Mouse (Mus musculus): ENCODE measurements around the gene Apeh. TPM values are rescaled to one million over a fixed set of nuclear protein-coding genes. Genes with fewer than 3 reads are reported as not detected.

Gene Apeh
- polyA plus RNA-seq, 1 experiment from 2014 or later: 54.7 TPM

DNA sequence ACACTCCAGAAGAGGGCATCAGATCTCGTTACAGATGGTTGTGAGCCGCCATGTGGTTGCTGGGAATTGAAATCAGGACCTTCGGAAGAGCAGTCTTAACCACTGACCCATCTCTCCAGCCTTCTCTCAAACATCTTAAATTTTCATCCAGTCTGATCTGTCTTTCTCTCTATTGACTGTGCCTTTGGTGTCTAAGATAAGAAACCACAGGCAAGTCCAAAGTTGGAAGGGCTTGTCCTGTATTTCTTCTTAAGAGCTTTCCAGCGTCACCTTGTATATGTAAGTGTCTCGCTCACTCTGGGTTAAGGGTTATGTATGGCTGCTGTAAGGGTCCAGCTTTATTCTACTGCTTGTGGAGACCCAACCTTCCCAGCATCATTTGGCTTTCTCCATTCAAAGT lies 37.1 kb upstream of the Apeh start:
- Histone ChIP-seq H3K4me3 (no peak overlapping the region), H3K4me1 (no peaks in the 10 kb centered on the region), H3K27me3 (replicated peaks) (no peaks in the 10 kb centered on the region), H3K4me2 (no peak overlapping the region), H3K9ac (no peak overlapping the region), H3K27ac (no peak overlapping the region), H3K36me3 (replicated peaks) (no peaks in the 10 kb centered on the region), H3K9me3 (no peaks in the 10 kb centered on the region)
- ATAC-seq (replicated peaks): no peak
- 86% methylated on average over 5 of the region's 5 CpGs for WGBS

DNA sequence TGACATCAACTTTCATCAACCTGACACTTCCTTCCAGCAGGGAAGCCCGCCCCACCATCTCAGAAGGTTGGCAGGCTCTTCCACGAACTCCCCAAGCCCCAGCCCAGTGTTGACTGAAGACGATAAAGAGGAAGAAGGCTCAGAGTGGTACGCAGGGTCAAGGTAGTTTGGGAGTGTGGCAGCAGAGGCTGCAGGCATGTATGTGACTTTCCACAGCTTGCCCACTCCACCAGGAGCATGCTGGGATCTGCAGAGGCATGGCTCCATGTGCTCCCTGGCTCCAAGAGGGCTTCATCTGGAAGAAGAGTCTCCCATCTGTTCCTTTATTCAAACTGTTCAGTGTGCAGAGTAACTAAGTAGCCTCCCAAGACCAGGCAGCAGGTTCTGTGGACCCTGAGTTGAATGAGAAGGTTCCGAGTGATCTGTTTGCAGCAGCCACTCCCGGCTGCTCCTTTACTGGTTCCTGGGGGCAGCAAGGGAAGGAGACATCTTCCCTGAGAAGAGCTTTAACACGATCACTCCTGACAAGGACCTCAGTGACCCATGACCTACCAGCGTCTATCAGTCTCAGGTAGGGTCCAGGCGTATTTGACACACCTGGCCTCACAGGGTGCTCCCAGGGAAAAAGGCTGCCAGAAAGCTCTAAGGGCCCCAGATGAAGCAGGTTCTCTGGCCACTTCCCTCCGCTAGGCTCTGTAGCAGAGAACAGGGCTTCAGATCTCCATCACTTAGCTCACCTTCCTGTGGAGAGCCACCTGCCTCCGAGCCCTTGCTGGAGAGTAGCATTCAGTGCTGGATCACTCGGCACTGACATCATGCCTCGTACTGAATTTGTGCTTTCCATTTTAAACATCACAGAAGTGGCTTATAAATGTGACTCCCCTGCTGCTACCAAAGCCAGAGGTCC lies 34.9 kb upstream of the Apeh start:
- WGBS: 87% methylated on average over 13 of the region's 13 CpGs
- no peaks in the 10 kb centered on the region for H3K4me1 ChIP-seq
- H3K36me3 ChIP-seq (replicated peaks): 0 out of 2 replicates have a peak, but pooled peaks cover 6% of the 10 kb centered on the region
- no peaks in the 10 kb centered on the region for H3K27me3 ChIP-seq (replicated peaks)
- ATAC-seq (replicated peaks): no peak
- no peak overlapping the region for H3K4me3 ChIP-seq
- no peak overlapping the region for H3K27ac ChIP-seq
- H3K9ac ChIP-seq: no peak overlapping the region
- H3K9me3 ChIP-seq: no peaks in the 10 kb centered on the region
- no peak overlapping the region for H3K4me2 ChIP-seq

- WGBS: 88% methylated on average over 11 of the region's 11 CpGs
- no peak for ATAC-seq (replicated peaks)
- H3K27me3 ChIP-seq (replicated peaks): no peaks in the 10 kb centered on the region
- 0 out of 2 replicates have a peak, but pooled peaks cover 6% of the 10 kb centered on the region for H3K36me3 ChIP-seq (replicated peaks)
- H3K9me3 ChIP-seq: no peaks in the 10 kb centered on the region
- H3K27ac ChIP-seq: no peak overlapping the region
- no peak overlapping the region for H3K4me2 ChIP-seq
- H3K4me1 ChIP-seq: no peaks in the 10 kb centered on the region
- no peak overlapping the region for H3K4me3 ChIP-seq
- no peak overlapping the region for H3K9ac ChIP-seq
Measured at GRCm38 (mm10) chr9:108128248-108128647, 33.8 kb upstream of the Apeh start.

GRCm38 (mm10) chr9:108126436-108127180 lies 32.2 kb upstream of the Apeh start:
- no peak for ATAC-seq (replicated peaks)
- Histone ChIP-seq H3K27me3 (replicated peaks) (no peaks in the 10 kb centered on the region), H3K9ac (no peak overlapping the region), H3K27ac (no peak overlapping the region), H3K36me3 (replicated peaks) (0 out of 2 replicates have a peak, but pooled peaks cover 6% of the 10 kb centered on the region), H3K4me1 (no peaks in the 10 kb centered on the region), H3K4me2 (no peak overlapping the region), H3K9me3 (no peaks in the 10 kb centered on the region), H3K4me3 (no peak overlapping the region)
- 85% methylated on average over 17 of the region's 17 CpGs for WGBS

DNA sequence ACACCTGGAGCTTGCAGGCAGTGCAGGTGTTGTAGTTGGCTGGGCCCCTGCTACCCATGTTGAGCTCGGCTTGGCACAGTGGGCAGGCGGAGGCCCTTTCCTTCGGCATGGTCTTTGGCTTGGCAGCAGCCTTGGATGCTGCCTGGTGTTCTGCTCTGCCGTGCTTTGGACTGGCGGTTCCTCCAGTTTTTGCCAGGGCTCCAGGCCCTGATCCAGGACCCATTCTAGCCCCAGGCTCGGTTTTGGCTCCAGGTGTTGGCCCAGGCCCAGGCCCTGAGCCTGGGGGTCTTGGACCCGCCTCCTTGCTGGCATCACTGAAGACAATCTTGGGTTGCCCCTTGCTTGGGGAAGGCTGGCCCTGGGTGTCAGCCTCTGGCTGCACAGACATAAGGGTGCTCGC lies 31.3 kb upstream of the Apeh start:
- H3K4me3 ChIP-seq: no peak overlapping the region
- H3K9me3 ChIP-seq: no peaks in the 10 kb centered on the region
- H3K4me1 ChIP-seq: no peaks in the 10 kb centered on the region
- H3K27me3 ChIP-seq (replicated peaks): no peaks in the 10 kb centered on the region
- H3K27ac ChIP-seq: no peak overlapping the region
- no peak for ATAC-seq (replicated peaks)
- H3K9ac ChIP-seq: no peak overlapping the region
- 89% methylated on average over 8 of the region's 8 CpGs for WGBS
- 0 out of 2 replicates have a peak, but pooled peaks cover 6% of the 10 kb centered on the region for H3K36me3 ChIP-seq (replicated peaks)
- no peak overlapping the region for H3K4me2 ChIP-seq

DNA sequence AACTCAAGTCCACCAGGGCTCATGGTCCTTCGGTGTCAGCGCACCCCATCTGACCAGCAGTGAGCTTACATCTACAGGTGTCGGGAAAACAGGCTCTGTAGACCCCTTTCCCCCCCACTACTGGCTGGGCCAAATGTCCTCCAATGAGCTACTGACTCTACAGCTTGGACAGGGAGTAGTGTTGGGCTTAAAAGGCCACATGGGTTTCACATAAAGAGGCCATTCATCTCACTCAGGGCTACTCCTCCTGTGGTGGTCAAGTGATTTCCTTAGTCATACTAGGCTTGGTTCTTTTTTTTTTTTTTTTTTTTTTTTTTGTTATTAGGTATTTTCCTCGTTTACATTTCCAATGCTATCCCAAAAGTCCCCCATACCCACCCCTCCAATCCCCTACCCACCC lies 29.5 kb upstream of the Apeh start:
- Histone ChIP-seq H3K4me2 (no peak overlapping the region), H3K4me1 (no peaks in the 10 kb centered on the region), H3K9ac (no peak overlapping the region), H3K4me3 (no peak overlapping the region), H3K9me3 (no peaks in the 10 kb centered on the region), H3K36me3 (replicated peaks) (0 out of 2 replicates have a peak, but pooled peaks cover 6% of the 10 kb centered on the region), H3K27me3 (replicated peaks) (no peaks in the 10 kb centered on the region), H3K27ac (no peak overlapping the region)
- ATAC-seq (replicated peaks): no peak
- WGBS: 93% methylated on average over 4 of the region's 4 CpGs

DNA sequence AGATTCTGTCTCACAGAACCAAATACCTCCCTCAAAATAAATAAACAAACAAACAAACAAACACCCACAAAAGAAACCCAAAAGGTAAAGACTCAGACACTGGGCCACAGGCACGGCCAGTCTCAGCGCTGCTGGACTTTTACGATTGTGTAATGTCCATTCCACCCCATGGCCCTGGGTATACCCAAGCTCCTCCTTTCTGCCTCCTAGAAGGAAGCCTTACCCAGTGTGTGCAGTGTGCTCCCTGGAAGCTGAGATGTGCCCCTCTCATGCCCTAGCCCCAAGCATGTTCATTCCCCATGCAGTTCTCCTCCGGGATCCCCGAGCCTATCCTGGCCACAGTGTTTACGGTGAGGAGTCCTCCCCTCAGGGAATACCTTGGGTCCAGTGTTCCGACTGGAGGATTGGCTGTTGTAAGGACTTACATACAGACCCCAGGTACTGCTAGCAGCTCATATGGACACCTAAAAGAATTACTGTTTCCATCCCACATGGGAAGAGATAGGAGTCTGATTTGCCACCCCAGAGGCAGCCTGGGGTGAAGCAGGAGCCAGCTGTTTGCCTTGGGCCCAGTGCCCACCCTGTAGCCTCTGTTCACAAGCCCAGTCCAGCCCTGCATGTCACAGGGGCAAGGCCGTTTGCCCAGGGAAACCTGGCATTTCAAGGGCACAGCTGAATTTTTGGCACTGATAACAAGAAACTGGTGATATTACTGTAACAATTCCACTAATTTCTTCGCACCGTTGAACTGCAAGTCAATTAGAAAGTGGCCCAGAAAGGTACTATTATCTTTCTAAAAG lies 27.0 kb upstream of the Apeh start:
- Histone ChIP-seq H3K36me3 (replicated peaks) (peaks cover 13% of the 10 kb centered on the region), H3K4me1 (no peaks in the 10 kb centered on the region), H3K27ac (no peak overlapping the region), H3K4me2 (no peak overlapping the region), H3K9ac (no peak overlapping the region), H3K4me3 (no peak overlapping the region), H3K9me3 (no peaks in the 10 kb centered on the region), H3K27me3 (replicated peaks) (no peaks in the 10 kb centered on the region)
- WGBS: 85% methylated on average over 10 of the region's 10 CpGs
- no peak for ATAC-seq (replicated peaks)

GRCm38 (mm10) chr9:108120671-108121070 lies 26.3 kb upstream of the Apeh start:
- Histone ChIP-seq H3K27me3 (replicated peaks) (no peaks in the 10 kb centered on the region), H3K9me3 (no peaks in the 10 kb centered on the region), H3K36me3 (replicated peaks) (peaks cover 18% of the 10 kb centered on the region), H3K27ac (no peak overlapping the region), H3K4me1 (no peaks in the 10 kb centered on the region), H3K4me2 (no peak overlapping the region), H3K9ac (no peak overlapping the region), H3K4me3 (no peak overlapping the region)
- 90% methylated on average over 8 of the region's 8 CpGs for WGBS
- ATAC-seq (replicated peaks): no peak

- 53% methylated on average over 11 of the region's 11 CpGs for WGBS
- no peak overlapping the region for H3K9ac ChIP-seq
- peaks cover 20% of the 10 kb centered on the region for H3K36me3 ChIP-seq (replicated peaks)
- no peak overlapping the region for H3K4me3 ChIP-seq
- H3K9me3 ChIP-seq: no peaks in the 10 kb centered on the region
- H3K27me3 ChIP-seq (replicated peaks): no peaks in the 10 kb centered on the region
- no peak overlapping the region for H3K4me2 ChIP-seq
- no peak for ATAC-seq (replicated peaks)
- H3K27ac ChIP-seq: no peak overlapping the region
- H3K4me1 ChIP-seq: no peaks in the 10 kb centered on the region
Measured at GRCm38 (mm10) chr9:108119891-108120411, 25.5 kb upstream of the Apeh start.

DNA sequence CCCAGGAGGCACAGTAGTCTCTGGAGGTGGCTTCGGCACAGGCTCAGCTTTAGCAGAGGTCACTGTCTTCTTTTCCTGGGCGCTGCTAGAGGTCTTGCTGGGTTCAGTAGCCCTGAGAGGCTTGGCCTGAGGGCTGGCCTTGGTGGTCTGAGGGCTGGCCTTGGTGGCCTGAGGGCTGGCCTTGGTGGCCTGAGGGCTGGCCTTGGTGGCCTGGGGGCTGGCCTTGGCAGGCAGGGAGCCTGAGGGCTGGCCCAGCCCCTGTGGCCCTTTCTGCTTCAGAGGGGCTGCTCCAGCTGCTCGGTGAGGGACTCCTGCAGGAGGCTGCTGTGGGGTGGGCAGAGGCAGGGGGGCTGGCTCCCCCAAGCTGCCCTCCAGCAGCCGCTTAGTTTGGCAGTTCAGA lies 22.7 kb upstream of the Apeh start:
- no peaks in the 10 kb centered on the region for H3K4me1 ChIP-seq
- H3K36me3 ChIP-seq (replicated peaks): peaks cover 34% of the 10 kb centered on the region
- no peak overlapping the region for H3K4me3 ChIP-seq
- ATAC-seq (replicated peaks): no peak
- H3K9ac ChIP-seq: no peak overlapping the region
- no peaks in the 10 kb centered on the region for H3K27me3 ChIP-seq (replicated peaks)
- H3K27ac ChIP-seq: no peak overlapping the region
- WGBS: 58% methylated on average over 4 of the region's 4 CpGs
- H3K4me2 ChIP-seq: no peak overlapping the region
- no peaks in the 10 kb centered on the region for H3K9me3 ChIP-seq

DNA sequence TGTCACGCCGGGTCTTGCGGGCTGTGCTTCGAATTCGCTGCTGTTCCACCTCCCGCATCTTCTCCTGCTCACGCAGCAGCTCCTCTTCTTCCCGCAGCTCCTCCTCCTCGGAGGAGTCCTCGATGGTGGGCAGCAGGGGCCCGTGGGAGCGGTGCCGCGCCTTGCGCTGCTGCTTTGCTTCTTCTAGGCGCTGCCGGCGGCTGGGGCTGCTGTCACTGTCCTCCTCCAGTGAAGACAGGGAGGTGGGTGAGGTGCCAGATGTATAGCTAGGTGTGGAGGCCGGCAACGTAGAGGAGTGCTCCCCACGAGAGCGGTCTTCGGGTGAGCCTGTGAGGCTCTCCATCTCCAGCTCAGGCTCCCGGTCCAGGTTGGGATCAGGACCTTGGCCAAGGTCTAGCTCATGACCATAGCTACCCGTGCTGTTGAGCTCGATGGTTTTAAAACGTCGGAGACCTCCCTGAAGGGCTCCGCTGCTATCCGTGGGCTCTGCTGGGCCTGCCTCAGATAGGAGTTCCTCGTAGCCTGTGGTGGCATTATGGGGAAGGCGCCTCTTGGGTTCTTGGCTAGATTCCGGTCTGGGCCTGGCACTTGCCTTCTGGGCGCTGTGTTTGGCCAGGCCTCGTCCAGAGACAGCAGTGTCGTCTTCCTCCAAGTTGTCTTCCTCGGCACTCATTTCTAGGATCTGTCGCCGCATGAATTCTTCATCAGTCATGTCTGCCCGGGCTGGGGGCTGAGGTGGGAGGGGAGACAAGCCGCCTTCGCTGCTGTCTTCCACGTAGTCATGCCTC lies 21.1 kb upstream of the Apeh start:
- no peak overlapping the region for H3K9ac ChIP-seq

More for the DNA sequence above, 21.1 kb upstream of the Apeh start:
- WGBS: 71% methylated on average over 43 of the region's 43 CpGs
- Histone ChIP-seq H3K4me3 (no peak overlapping the region), H3K4me2 (no peak overlapping the region), H3K27ac (no peak overlapping the region), H3K36me3 (replicated peaks) (peaks cover 34% of the 10 kb centered on the region), H3K4me1 (peaks cover 7% of the 10 kb centered on the region), H3K9me3 (no peaks in the 10 kb centered on the region), H3K27me3 (replicated peaks) (no peaks in the 10 kb centered on the region)
- no peak for ATAC-seq (replicated peaks)

Measured in midbrain, embryonic 15.5 days (tissue).